Mouse (Mus musculus) ES-Bruce4 (cell line): ENCODE data around the gene Sdsl.

Source experiments
- CTCF ChIP-seq: IDR thresholded peaks from one replicate; pipeline ENCODE4 v1.8.1; 2011; ENCODE audit warnings: low read depth, low read length
- EP300 ChIP-seq: IDR thresholded peaks from 2 replicates; pipeline ENCODE4 v1.6.1; 2011; ENCODE audit warnings: low read depth, low read length; ENCODE audit not compliant: insufficient read depth

DNA sequence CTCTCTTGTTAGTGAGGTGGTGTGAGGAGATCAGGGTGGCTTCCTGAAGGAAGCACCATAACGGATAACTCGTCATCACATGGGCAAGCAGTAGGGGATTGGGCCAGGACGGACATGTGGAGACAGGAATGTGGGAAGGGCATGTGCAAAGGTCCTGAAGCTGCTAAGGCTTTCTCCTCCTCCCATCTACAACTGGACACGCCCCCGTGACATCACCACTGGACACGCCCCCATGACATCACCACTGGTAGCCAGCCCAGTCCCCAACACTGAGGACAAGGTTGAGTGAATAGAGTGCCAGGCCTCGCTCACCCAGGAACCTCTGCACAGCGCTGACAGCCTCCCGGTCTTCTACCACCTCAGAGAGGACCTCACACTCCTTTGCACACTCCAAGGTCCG lies 13.5 kb downstream of the Sdsl start:
- TF ChIP-seq EP300 = no peak
- TF ChIP-seq CTCF = no peak
